Mouse (Mus musculus) c-Kit-positive CD71-negative TER-119-negative erythroid progenitor cells, embryonic 14.5 days (primary cell): ENCODE results near the gene Atg4d.
A peak's percentile ranks its signal among the peaks of the same experiment; 100 is the strongest.
"Not testable (repeated sequence)": the region's sequence is repeated elsewhere in the genome, so short reads cannot be mapped to it uniquely, and the experiment has no call there.

Experiments
- DNase-seq: peaks from one replicate; pipeline ENCODE4 v3.0.0-alpha.2; 2013; ENCODE audit warnings: low read depth

The Atg4d gene

GRCm38 (mm10) chr9:21274336-21274735 lies 9.2 kb downstream of the Atg4d start:
- no peak for DNase-seq

- DNase-seq: no peak
Measured at GRCm38 (mm10) chr9:21275013-21275710, 10.1 kb downstream of the Atg4d start.

GRCm38 (mm10) chr9:21275727-21276126 lies 10.6 kb downstream of the Atg4d start:
- DNase-seq: no peak

DNA sequence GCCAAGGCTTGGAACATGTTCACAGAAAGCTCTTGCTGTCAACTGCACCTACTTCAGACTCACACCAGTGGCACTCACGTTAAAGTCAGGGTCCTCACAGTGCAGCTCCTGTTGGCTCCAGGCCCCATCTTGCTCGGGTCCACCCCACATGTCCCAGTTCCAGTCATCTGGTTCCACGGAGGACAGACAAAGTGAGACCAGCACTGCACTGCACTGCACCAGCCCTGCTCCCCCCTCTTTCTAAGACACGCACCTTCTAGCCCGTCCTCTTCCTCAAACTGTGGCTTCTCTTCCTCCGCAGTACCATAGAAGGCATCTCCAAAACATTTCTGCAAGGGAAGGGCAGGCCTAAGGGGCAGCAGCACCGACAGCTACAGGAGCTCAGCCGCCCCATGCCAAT lies 11.2 kb downstream of the Atg4d start:
- DNase-seq: no peak

- no peak for DNase-seq
Measured at GRCm38 (mm10) chr9:21277776-21278175, 12.7 kb downstream of the Atg4d start.

GRCm38 (mm10) chr9:21283591-21283990 lies 18.5 kb downstream of the Atg4d start:
- no peak for DNase-seq

- DNase-seq: no peak
Measured at GRCm38 (mm10) chr9:21283994-21284393, 18.9 kb downstream of the Atg4d start.

DNA sequence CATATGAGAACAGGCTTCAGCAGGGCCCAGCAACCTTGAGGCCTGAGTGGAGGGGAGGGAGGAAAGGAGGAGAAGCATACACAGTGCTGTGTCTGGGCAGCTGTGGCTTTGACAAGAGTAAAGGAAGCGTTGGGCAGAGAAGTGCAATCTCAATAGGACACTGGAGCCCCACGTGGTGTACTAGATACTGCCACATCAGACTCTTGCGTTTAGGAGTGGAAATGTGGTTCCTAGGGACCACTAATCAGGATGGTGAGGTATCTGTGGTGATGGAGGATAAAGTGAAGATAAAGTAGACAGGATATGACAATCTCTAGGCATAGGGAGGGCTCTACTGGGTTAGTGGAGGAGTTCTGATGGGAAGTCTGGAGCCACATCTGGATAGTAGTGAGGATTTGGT lies 21.7 kb downstream of the Atg4d start:
- peak; percentile 30 for DNase-seq

DNA sequence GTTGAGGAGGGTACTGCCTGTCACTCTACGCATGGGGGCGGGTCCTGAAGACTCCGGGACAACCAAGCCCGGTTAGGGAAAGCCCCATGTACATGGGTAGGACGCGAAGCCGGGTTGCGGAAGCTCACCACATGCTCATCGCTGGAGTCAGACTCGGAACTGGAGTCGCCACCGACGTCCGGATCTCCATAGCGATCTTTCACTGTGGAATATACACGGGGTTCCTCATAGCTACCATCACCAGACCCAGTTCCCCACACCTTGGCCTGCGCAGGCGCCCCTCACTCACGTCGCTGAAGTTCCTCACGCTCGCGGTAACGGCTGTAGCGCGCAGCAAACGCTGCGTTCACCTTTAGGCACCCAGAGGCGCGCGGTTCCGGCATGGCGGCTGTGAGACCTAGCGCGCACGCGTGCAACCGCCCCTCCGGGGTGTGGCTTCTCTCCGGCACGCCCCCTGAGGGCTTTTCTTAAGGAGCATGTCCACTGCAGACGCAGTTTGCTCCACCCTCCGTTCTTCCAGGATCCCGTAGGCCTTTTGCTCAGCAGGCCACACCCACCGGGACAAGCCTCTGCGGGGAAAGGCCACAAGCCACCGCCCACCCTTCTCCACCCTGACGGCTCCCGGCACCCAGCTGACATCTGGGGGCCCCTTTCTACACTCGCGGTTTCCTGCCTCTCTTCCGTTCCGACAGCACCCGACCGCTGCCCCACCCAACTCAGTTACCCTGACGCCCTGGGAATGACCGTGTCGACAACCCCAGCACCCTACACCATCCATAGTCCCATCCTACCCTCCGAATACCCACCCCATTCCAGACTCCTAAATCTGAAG lies 22.7 kb downstream of the Atg4d start, which contains the start of gene Kri1:
Gene Kri1 (minus strand): TSS at position 399 of the 832 bp plus-strand sequence.
- peak; percentile 99 for DNase-seq

DNA sequence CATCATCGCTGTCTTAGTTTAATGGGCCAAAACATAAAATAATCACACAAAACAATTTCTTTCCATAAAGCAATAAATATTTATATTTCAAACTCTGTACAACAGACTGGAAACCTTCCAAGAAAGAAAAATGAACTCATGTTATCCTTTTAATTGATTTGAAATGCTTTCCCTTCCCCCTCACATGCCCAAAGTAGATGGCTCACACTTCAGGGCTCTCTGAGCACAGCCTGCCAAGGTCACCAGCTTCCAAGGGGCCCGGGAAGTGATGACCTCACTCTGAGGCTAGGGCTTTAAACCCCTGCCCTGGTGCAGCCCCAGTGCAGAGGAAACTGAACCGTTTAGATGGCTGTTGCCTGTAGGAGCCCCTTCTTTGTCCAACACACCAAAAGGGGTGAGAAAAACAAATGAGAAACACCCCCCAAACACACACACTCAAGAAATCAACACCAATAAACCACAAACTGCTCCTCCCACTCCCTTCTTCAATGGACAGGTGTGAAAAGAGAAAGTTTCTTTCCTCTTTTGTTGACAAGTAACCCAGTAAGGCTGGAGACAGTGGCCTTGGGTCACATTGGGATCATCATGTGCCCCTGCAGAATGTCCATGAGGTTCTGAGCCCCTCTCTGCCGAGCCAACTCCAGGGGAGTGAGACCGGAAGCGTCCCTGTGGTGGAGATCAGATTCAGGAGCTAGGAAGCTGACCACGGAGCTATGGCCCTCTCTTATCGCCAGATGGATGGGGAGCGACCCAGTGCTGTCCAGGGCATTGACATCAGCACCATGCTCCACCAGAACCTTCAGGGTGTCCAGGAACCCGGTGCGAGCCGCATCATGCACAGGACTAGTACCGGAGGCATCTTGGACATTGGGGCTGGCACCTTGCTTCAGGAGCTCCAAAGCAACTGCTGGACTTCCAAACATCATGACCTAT lies 23.6 kb downstream of the Atg4d start:
- peak; percentile 43 for DNase-seq

DNA sequence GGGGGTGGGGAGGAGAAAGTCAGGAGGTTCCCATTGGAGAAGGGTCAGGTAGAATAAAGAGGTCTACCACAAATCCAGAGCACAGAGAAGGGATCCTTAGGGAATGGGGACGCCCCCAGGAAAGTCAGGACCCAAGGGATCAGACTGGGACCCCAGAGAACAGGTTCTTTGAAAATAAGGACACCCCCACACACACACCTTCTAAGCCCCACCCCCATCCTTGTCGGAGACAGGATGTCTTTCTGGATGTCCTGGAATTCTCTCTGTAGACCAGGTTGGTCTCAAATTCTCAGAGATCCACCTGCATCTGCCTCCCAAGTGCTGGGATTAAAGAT lies 24.2 kb downstream of the Atg4d start:
- no peak for DNase-seq

DNA sequence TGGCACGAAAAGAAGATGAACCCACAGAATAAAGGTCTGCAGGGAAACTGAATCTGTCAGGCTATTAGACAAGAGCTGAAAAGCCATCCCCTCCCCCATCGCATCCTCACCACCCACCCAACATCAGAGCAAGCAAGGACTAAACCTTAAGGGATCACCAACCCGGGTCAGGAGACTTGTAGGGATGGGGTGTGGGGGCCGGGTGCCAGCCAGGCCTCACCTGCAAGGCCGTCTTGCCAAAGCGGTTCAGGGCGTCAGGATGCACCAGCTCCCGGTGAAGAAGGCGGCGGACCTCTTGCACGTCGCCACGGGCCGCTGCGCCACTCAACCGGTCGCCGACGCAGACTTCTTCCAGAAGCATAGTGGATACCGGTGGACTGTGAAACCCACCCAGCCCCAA lies 25.5 kb downstream of the Atg4d start:
- no peak for DNase-seq

DNA sequence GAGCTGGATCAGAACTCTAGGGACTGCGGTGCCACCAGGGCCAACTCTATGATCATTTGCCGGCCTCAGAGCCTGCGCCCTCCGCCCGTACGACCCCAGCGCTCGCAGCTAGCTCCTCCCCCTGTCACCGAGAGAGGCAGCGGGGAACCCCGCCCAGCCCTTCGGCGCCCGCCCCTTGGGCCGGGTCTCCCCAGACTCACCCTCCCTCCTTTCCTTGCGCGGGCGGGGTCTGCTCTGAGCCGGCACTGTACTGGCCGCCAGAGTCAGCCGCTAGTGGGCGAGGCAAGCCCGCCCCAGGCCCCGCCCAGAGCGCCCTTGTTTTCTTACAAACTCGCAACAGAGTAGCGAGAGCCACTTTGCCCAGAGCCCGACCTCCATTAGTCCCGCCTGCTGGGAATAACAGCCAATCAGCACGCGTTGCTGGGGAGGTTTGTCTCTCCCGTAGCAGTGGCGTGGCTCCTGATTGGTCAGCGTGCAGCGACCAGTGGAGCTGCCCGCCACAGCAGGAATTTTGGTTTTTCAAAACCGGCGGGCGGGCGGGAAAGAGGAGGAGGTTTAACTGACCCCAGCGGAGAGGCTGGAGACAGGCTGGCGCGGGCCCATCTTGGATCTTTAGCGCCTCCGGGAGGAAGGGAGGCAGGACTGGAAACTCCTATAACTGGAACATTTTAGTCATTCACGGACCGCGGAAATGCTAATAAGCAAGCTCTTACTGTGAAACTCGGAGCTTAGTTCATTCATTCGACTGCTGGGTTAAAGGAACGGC lies 26.1 kb downstream of the Atg4d start, which contains the start of gene Cdkn2d:
Gene Cdkn2d (minus strand): TSS at position 386 of the 766 bp plus-strand sequence.
- peak; percentile 100 for DNase-seq

DNA sequence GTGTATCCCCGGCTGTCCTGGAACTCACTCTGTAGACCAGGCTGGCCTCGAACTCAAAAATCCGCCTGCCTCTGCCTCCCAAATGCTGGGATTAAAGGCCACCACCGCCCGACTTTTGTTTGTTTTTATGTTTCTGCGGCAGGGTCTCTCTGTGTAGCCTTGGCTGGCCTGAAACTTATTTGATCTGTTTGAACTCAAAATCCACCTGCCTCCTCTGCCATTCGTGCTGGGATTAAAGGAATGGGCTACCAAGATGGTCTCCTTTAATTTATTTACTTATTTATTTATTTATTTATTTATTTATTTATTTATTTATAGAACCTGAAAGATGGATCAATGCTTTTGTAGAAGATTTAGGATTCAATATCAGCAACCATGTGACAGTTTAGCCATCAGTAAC lies 26.8 kb downstream of the Atg4d start:
- not testable (repeated sequence) for DNase-seq

GRCm38 (mm10) chr9:21292271-21292670 lies 27.2 kb downstream of the Atg4d start:
- DNase-seq: no peak

- no peak for DNase-seq
Measured at GRCm38 (mm10) chr9:21299014-21299413, 33.9 kb downstream of the Atg4d start.

GRCm38 (mm10) chr9:21305065-21305464 lies 40.0 kb downstream of the Atg4d start:
- DNase-seq: no peak

- no peak for DNase-seq
Measured at GRCm38 (mm10) chr9:21309150-21309741, 44.2 kb downstream of the Atg4d start.

GRCm38 (mm10) chr9:21311695-21312094 lies 46.6 kb downstream of the Atg4d start:
- no peak for DNase-seq

GRCm38 (mm10) chr9:21312134-21312533 lies 47.0 kb downstream of the Atg4d start, which contains the start of gene Ap1m2:
Ap1m2 (minus strand) TSS chr9:21312337.
- no peak for DNase-seq

- peak; percentile 90 for DNase-seq
Measured at GRCm38 (mm10) chr9:21313394-21313793, 48.3 kb downstream of the Atg4d start.
